9 mouse cellular contexts compared by ENCODE assay signal in the genomic region with DNA sequence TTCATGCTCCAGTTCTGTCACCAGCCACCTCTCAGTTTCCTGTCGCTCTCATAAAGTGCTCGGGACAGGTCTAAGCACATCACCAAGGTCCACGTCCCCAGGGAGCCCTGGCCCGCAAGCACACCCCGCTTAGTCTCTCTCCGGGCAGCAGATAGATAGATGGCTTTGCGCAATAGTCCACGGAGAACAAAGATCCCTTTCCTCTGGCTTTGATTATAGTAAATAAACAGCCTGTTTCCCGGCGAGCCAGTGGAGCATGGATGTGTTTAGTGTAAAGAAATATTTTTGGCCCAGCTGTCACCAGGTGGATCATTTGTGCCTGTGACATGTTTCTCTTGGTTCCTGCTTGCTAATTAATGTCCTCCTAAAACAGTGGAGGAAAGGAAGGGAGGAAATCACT. TPM values are rescaled to one million over a fixed set of nuclear protein-coding genes. Genes with fewer than 3 reads are reported as not detected.
DNase-seq lines count a peak whose midpoint lies in the region; ATAC-seq and TF ChIP-seq lines count a peak whose summit lies in the region.
"Had no signal": no experiment of that assay in that cellular context is flagged by ENCODE, and none has a peak within 500 bp of the region (broad histone marks: within the 10 kb centered on the region; RNA-seq: fewer than 3 reads in every experiment).

No protein-coding gene starts in this region.

- TF ChIP-seq POLR2A in small intestine, adult 2 months (IDR thresholded peaks at IDR 0.05; ENCODE audit: low read depth, low read length), result no peak

- H3K27ac ChIP-seq in limb, embryonic 12.5 days, result 0 out of 2 replicates have a peak overlapping the region, but pooled peaks have one; percentile 25
- H3K27ac ChIP-seq in limb, embryonic 10.5 days, result no peak overlapping the region
- H3K27ac ChIP-seq in intestine, embryonic 15.5 days, result peak overlapping the region; percentile 54
- H3K27ac ChIP-seq in limb, embryonic 13.5 days, result 0 out of 2 replicates have a peak overlapping the region, but pooled peaks have one; percentile 28
- peak overlapping the region; percentile 28; the same call in 1 of the 2 replicates for H3K27ac ChIP-seq in small intestine, adult 2 months (ENCODE audit: insufficient read depth, low read depth, low read length)

- H3K4me2 ChIP-seq in limb, embryonic 12.5 days, result no peak overlapping the region
- no peak overlapping the region for H3K4me2 ChIP-seq in intestine, embryonic 15.5 days (replicated peaks)
- no peak overlapping the region for H3K4me2 ChIP-seq in limb, embryonic 13.5 days (replicated peaks)

- no peak overlapping the region for H3K4me3 ChIP-seq in limb, embryonic 12.5 days (replicated peaks)
- no peak overlapping the region for H3K4me3 ChIP-seq in limb, embryonic 10.5 days
- H3K4me3 ChIP-seq in intestine, embryonic 15.5 days (replicated peaks), result no peak overlapping the region
- no peak overlapping the region for H3K4me3 ChIP-seq in limb, embryonic 13.5 days
- no peak overlapping the region for H3K4me3 ChIP-seq in small intestine, adult 2 months (ENCODE audit: low read depth, low read length)
- H3K4me3 ChIP-seq: myocyte had no signal

- no peaks in the 10 kb centered on the region for H3K9me3 ChIP-seq in limb, embryonic 12.5 days
- no peaks in the 10 kb centered on the region for H3K9me3 ChIP-seq in limb, embryonic 10.5 days (replicated peaks)
- no peaks in the 10 kb centered on the region for H3K9me3 ChIP-seq in intestine, embryonic 15.5 days
- H3K9me3 ChIP-seq in limb, embryonic 13.5 days, result no peaks in the 10 kb centered on the region

- peaks cover 19% of the 10 kb centered on the region; the same call in 1 of the 2 replicates for H3K4me1 ChIP-seq in limb, embryonic 12.5 days (replicated peaks)
- H3K4me1 ChIP-seq in limb, embryonic 10.5 days, result peaks cover 18% of the 10 kb centered on the region
- no peaks in the 10 kb centered on the region for H3K4me1 ChIP-seq in intestine, embryonic 15.5 days (replicated peaks)
- H3K4me1 ChIP-seq in limb, embryonic 13.5 days, result peaks cover 13% of the 10 kb centered on the region; the same call in 1 of the 2 replicates
- H3K4me1 ChIP-seq in small intestine, adult 2 months (ENCODE audit: control insufficient read depth, insufficient read depth, insufficient read length, low read length), result peaks cover 6% of the 10 kb centered on the region

- no peak overlapping the region for H3K9ac ChIP-seq in limb, embryonic 12.5 days (replicated peaks)
- H3K9ac ChIP-seq in intestine, embryonic 15.5 days, result no peak overlapping the region
- H3K9ac ChIP-seq in limb, embryonic 13.5 days, result no peak overlapping the region

- no peak for TF ChIP-seq CTCF in small intestine, adult 2 months (IDR thresholded peaks at IDR 0.05; ENCODE audit: extremely low read depth, insufficient read length, insufficient replicate concordance, low read depth, low read length)

- DNase-seq in limb, embryonic 10.5 days (ENCODE audit: low spot score), result no peak
- no peak for DNase-seq in layer of hippocampus, adult 9-11 months
- DNase-seq in layer of hippocampus, postnatal 36 days, result no peak
- DNase-seq: right cerebral cortex, postnatal 4 days had no signal

- ATAC-seq in limb, embryonic 12.5 days (ENCODE audit: insufficient number of reproducible peaks, insufficient read depth, low FRiP score, low TSS enrichment, low read depth), result no peak
- ATAC-seq in intestine, embryonic 15.5 days, result 0 out of 2 replicates have a peak, but pooled peaks have one; percentile 36
- no peak for ATAC-seq in limb, embryonic 13.5 days (ENCODE audit: low FRiP score, low read depth)

- 57% methylated on average over 10 of the region's 10 CpGs for WGBS in limb, embryonic 12.5 days
- WGBS in limb, embryonic 10.5 days, result 66% methylated on average over 10 of the region's 10 CpGs
- 44% methylated on average over 10 of the region's 10 CpGs for WGBS in intestine, embryonic 15.5 days
- WGBS in limb, embryonic 13.5 days, result 48% methylated on average over 10 of the region's 10 CpGs
- 38% methylated on average over 10 of the region's 10 CpGs for WGBS in small intestine, adult 2 months

- no peaks in the 10 kb centered on the region for H3K27me3 ChIP-seq in limb, embryonic 12.5 days
- H3K27me3 ChIP-seq in limb, embryonic 10.5 days (ENCODE audit: low read depth, poor library complexity, severe bottlenecking), result no peaks in the 10 kb centered on the region
- no peaks in the 10 kb centered on the region for H3K27me3 ChIP-seq in intestine, embryonic 15.5 days (replicated peaks)
- H3K27me3 ChIP-seq in limb, embryonic 13.5 days, result no peaks in the 10 kb centered on the region
- H3K27me3 ChIP-seq in small intestine, adult 2 months (ENCODE audit: control insufficient read depth, insufficient read depth, low read length), result no peaks in the 10 kb centered on the region

- peaks cover 40% of the 10 kb centered on the region for H3K36me3 ChIP-seq in limb, embryonic 12.5 days
- peaks cover 79% of the 10 kb centered on the region for H3K36me3 ChIP-seq in limb, embryonic 10.5 days
- H3K36me3 ChIP-seq in intestine, embryonic 15.5 days, result no peaks in the 10 kb centered on the region
- H3K36me3 ChIP-seq in limb, embryonic 13.5 days, result peaks cover 43% of the 10 kb centered on the region
- H3K36me3 ChIP-seq in small intestine, adult 2 months (ENCODE audit: control insufficient read depth, insufficient read depth, low read length), result no peaks in the 10 kb centered on the region; the same call in 1 of the 2 replicates

RNA-seq across cellular contexts. Expression of gene Prkab1, which starts 47.0 kb away (rescaled TPM):
- polyA plus RNA-seq in limb, embryonic 12.5 days (2016; fragmentation: Nextera tagmentation; extraction: Ambion mirVana), result 72.4 and 77.0 TPM in 2 replicates
- 84.0 and 84.8 TPM in 2 replicates for polyA plus RNA-seq in limb, embryonic 10.5 days (2016; fragmentation: Nextera tagmentation; extraction: Ambion mirVana)
- polyA plus RNA-seq in intestine, embryonic 15.5 days (2015; fragmentation: Nextera tagmentation; extraction: Ambion mirVana), result 68.4 and 69.9 TPM in 2 replicates
- 69.9 and 72.6 TPM in 2 replicates for polyA plus RNA-seq in limb, embryonic 13.5 days (2015; fragmentation: Nextera tagmentation; extraction: Ambion mirVana)
- polyA plus RNA-seq in small intestine, adult 2 months (2012; rRNA removed), result 37.8 and 73.8 TPM in 2 replicates
- total RNA-seq in layer of hippocampus, postnatal 36 days (2021), result 10 to 100 TPM; 16.4 to 17.5 TPM
